Mouse (Mus musculus) Patski (cell line): ENCODE measurements at regions not wholly inside any gene's neighbourhood (a gene's known extent, or its start where the extent isn't known, plus 50 kb on each side); places are given as distances from the start of the nearest gene placed in this dataset.

Source experiments
- ATAC-seq: fragments of 100-300 bp; one replicate; pipeline ENCODE4 v1.8.0; 2021
- CTCF ChIA-PET: fragments of 350-600 bp; sonication (Branson Sonifier 250); formaldehyde crosslinking; loops from one replicate; lab custom pipeline; 2022; ENCODE audit warnings: inconsistent platforms; lab: Charles Lee
- POLR2A ChIA-PET: fragments of 350-600 bp; sonication (Branson Sonifier 250); formaldehyde crosslinking; loops from one replicate; lab custom pipeline; 2022; ENCODE audit warnings: antibody characterized with exemption, inconsistent platforms; lab: Charles Lee
- DNase-seq: peaks from one replicate; pipeline ENCODE4 v3.0.0-alpha.2; 2011; ENCODE audit warnings: low read depth, low spot score
- H3K27me3 ChIP-seq: fragments of 371-371 bp; one replicate; pipeline ENCODE4 v1.5.1; 2021
- CTCF ChIP-seq: fragments of 100-300 bp; IDR thresholded peaks from one replicate; pipeline ENCODE4 v1.5.1; 2021
- in situ Hi-C: fragments of 300-500 bp; cut with MboI; formaldehyde crosslinking; loops from 3 replicates; pipeline ENCODE4 v1.11.1; 2018; ENCODE audit warnings: low pct_unique_long_range_greater_than_20kb, mixed read lengths

DNA sequence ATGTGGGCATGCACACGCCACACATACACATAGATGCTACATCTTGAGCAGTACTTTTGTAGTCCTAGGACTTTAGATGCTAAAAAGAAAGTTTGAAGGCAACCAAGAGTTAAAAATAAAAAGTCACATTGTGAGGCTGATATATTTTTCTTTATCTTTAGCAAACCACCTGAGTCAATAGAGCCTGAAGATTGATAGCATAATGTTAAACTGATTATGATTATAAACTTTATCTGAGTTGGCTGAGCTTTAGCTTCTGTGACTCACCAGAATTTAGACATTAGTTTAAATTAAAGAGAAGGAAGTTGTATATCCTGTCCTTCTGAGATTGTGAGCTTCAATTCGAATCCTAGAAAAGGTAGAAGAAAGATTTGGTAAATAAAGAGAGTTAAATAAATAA lies 289.5 kb upstream of the Dmac1 start:
- CTCF ChIA-PET, result no interaction called here
- ATAC-seq, result no peak

DNA sequence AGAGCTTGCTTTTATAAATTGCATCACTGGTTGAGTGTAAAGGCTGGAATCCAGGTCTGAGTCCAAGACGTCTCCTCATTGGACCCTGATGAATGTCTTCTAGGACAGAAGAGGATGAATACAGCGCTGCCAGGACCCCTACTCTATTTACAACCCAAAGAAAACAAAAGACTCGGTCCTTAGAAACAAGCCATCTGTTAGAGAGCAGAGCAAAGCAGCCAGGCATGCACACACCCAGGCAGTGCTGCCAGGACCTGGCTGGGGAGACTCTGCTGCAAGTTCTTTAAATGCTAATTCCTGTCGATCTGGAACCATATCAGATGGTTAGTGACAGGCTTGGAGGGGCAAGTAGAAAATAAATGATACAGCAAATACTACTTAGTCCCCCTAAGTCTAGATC lies 284.4 kb upstream of the Dmac1 start:
- no peaks in the 10 kb centered on the region for H3K27me3 ChIP-seq
- ATAC-seq, result no peak
- in situ Hi-C loops, result no loop called here
- ChIA-PET CTCF (no interaction called here), POLR2A (no interaction called here)
- no peak for DNase-seq
- TF ChIP-seq CTCF, result no peak

More for the DNA sequence above, 289.5 kb upstream of the Dmac1 start:
- POLR2A ChIA-PET, result no interaction called here
- no peak for TF ChIP-seq CTCF
- DNase-seq, result no peak
- in situ Hi-C loops, result no loop called here
- no peaks in the 10 kb centered on the region for H3K27me3 ChIP-seq

DNA sequence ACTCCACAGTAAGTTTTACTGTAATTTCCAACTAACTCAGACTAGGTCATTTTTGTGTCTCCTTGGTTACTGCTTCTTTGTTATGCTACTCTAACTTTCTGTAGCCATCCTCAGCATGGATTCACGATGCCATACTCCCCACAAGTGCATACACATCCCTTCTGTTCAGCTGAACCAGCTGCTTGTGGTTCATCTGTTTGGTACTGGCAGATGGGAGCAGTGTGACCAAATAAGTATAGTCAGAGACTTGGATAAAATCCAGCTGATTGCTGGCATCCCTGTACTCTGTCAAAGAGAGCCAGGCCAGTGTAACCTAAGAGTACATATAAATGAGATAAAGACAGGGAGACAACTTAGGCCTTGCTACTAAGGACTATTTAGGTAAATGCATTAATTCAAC lies 283.7 kb upstream of the Dmac1 start:
- H3K27me3 ChIP-seq, result no peaks in the 10 kb centered on the region
- DNase-seq, result no peak
- ChIA-PET CTCF (no interaction called here), POLR2A (no interaction called here)
- in situ Hi-C loops, result no loop called here
- ATAC-seq, result no peak
- no peak for TF ChIP-seq CTCF

DNA sequence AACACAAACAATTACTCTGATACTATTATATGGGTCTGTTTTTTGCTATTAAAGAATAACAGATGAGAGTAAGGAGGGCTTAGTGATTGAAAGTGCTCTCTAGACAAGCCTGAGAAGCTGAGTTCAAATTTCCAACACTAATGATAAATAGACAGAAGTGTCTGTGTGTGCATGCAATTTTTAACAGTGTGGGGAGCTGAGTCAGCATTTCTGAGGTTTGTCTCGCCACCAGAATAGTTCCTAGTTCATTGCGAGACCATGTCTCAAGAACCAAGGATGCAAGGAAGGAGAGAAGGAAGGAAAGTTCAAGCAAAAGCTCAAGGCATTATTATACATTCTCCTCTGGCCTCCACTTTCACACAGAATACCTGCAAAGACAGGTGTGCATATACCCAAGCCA lies 259.7 kb upstream of the Dmac1 start:
- in situ Hi-C loops, result no loop called here
- ChIA-PET POLR2A (no interaction called here), CTCF (no interaction called here)
- no peak for DNase-seq
- ATAC-seq, result no peak
- TF ChIP-seq CTCF, result no peak
- no peaks in the 10 kb centered on the region for H3K27me3 ChIP-seq

DNA sequence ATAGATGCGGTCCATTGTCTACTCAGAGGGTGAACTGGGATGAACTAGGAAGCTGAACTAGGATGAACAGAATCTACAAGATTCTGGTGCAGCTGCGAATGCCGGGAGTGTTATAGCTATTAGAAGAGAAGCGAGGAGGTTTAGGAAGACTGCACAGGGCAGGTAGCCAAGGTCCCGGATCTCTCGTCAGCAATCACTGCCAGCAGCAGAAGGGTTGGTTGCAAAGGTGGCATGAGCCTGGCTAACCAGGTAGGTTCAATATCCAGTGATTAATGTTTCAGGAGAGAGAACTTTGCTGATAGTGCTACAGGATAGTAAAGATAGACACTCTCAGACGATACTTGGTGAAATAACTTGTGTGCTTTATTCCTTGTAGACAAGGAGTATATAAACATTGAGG lies 257.0 kb upstream of the Dmac1 start:
- no peak for TF ChIP-seq CTCF
- ChIA-PET POLR2A (no interaction called here), CTCF (no interaction called here)
- DNase-seq, result no peak
- H3K27me3 ChIP-seq, result no peaks in the 10 kb centered on the region
- in situ Hi-C loops, result no loop called here
- no peak for ATAC-seq

DNA sequence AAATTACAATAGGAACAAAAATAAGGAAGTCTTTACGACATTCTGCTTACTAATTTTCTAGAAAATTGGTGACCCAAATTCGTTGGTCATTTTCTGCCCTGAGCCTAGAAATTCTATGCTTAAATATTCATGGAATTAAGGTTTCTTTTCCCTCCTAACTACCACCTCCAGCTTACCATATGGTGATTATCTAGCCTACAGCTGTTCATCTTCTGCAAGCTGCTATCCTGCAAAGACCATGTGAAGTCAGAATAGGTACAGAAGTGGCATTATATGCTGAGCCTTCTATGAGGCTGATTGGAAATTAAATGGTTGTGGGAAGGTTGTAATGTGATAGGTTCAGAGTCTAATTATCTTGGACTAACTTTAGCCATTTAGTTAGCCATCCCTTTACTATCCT lies 251.5 kb upstream of the Dmac1 start:
- ChIA-PET POLR2A (no interaction called here), CTCF (no interaction called here)
- no peak for ATAC-seq
- no peak for TF ChIP-seq CTCF
- H3K27me3 ChIP-seq, result no peaks in the 10 kb centered on the region
- DNase-seq, result no peak
- in situ Hi-C loops, result no loop called here

DNA sequence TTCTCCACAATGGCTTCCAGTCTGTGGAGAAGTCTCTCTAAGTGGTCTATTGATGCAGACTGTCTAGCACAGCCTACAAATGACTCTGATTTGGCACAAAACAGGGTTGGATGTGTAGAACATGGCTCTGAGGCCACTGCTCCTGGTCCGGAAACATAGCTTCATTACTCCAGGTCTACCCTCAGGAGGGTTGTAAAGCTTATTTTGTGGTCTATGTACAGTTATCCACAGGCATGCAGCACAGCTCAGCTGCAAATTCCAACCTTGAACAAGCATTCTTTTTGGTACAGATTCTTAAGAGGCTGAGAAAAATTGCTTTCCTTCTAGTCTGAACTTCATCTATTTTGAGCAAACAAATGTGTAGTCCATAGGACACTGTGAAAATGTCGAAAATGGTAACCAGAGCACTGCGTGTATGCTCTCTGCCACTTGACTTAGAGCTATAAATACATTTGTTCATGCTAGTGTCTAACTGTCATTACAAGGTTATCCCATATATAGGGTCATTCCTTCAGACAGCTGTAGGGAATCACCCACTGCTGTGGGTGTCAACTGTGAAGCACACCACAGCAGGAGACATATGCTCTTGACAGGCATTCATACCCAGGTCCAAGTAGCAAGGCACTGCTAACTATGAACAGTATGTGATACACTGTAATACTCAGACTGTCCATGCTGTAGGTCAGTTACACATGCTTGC lies 239.5 kb upstream of the Dmac1 start:
- TF ChIP-seq CTCF, result no peak
- no peak for DNase-seq
- ChIA-PET CTCF (no interaction called here), POLR2A (no interaction called here)
- ATAC-seq, result no peak
- no peaks in the 10 kb centered on the region for H3K27me3 ChIP-seq
- in situ Hi-C loops, result no loop called here
